Mouse (Mus musculus) embryonic facial prominence, embryonic 14.5 days (tissue): Measurements from ENCODE around the gene Pam16. TPM values are rescaled to one million over a fixed set of nuclear protein-coding genes. Genes with fewer than 3 reads are reported as not detected.

Experiments
- ATAC-seq: fragments of 200-750 bp; cut with Nextera tagmentation; 2 replicates; pipeline ENCODE4 v1.8.0; 2017; ENCODE audit warnings: low read depth, moderate number of reproducible peaks, moderate TSS enrichment
- DNase-seq: peaks from one replicate; pipeline ENCODE4 v3.0.0-alpha.2; 2015; ENCODE audit warnings: low spot score
- H3K27ac ChIP-seq: fragments of 300-500 bp; sonication (generic); replicated peaks from 2 replicates; pipeline ENCODE4 v1.5.1; 2014; ENCODE audit warnings: low read depth, mild to moderate bottlenecking, low read length, moderate library complexity
- H3K27me3 ChIP-seq: fragments of 300-500 bp; sonication (generic); replicated peaks from 2 replicates; pipeline ENCODE4 v1.6.1; 2014; ENCODE audit warnings: low read length; ENCODE audit not compliant: control insufficient read depth, insufficient read depth
- H3K36me3 ChIP-seq: fragments of 300-500 bp; sonication (generic); 2 replicates; pipeline ENCODE4 v1.6.1; 2014; ENCODE audit warnings: low read length, mixed read lengths; ENCODE audit not compliant: control insufficient read depth, insufficient read depth
- H3K4me1 ChIP-seq: fragments of 300-500 bp; sonication (generic); 2 replicates; pipeline ENCODE4 v1.6.1; 2014; ENCODE audit warnings: antibody characterized with exemption, low read length; ENCODE audit not compliant: control insufficient read depth, insufficient read depth
- H3K4me2 ChIP-seq: fragments of 300-500 bp; sonication (generic); 2 replicates; pipeline ENCODE4 v1.6.1; 2014; ENCODE audit warnings: low read depth, mild to moderate bottlenecking, low read length, moderate library complexity, mixed read lengths
- H3K4me3 ChIP-seq: fragments of 300-500 bp; sonication (generic); 2 replicates; pipeline ENCODE4 v1.5.1; 2014; ENCODE audit warnings: low read depth, mild to moderate bottlenecking, low read length
- H3K9ac ChIP-seq: fragments of 300-500 bp; sonication (generic); 2 replicates; pipeline ENCODE4 v1.6.1; 2014; ENCODE audit warnings: low read depth, mild to moderate bottlenecking, low read length, moderate library complexity, mixed read lengths
- H3K9me3 ChIP-seq: fragments of 300-500 bp; sonication (generic); 2 replicates; pipeline ENCODE4 v1.6.1; 2016; ENCODE audit warnings: low read length; ENCODE audit not compliant: control insufficient read depth
- WGBS: fragments of 180-500 bp; shearing (Covaris S2); extraction: QIAGEN DNeasy Blood & Tissue Kit; methylation state at CpG from one replicate; pipeline ENCODE4 v1.1.7; 2014; 5-methylcytosine and 5-hydroxymethylcytosine counted together
- polyA plus RNA-seq: library from polyadenylated mRNA; unstranded; fragments of >200 nt; fragmentation: Nextera tagmentation; extraction: Ambion mirVana; gene quantifications from 2 replicates; pipeline ENCODE4 v1.2.1, GENCODE M21; 2014

The Pam16 gene
- polyA plus RNA-seq, 1 experiment from 2014 or later: 90.9 TPM

GRCm38 (mm10) chr16:4613736-4614135 is 11.1 kb downstream of the Pam16 start:
- no peaks in the 10 kb centered on the region for H3K4me1 ChIP-seq
- H3K27ac ChIP-seq: no peak overlapping the region
- H3K4me3 ChIP-seq: no peak overlapping the region
- no peak overlapping the region for H3K4me2 ChIP-seq
- WGBS: 84% methylated on average over 9 of the region's 9 CpGs
- H3K9me3 ChIP-seq: no peaks in the 10 kb centered on the region
- DNase-seq: no peak
- no peaks in the 10 kb centered on the region for H3K27me3 ChIP-seq
- ATAC-seq: no peak
- H3K36me3 ChIP-seq: peaks cover 91% of the 10 kb centered on the region
- H3K9ac ChIP-seq: no peak overlapping the region

GRCm38 (mm10) chr16:4611676-4612075 is 13.1 kb downstream of the Pam16 start:
- Histone ChIP-seq H3K4me3 (no peak overlapping the region), H3K4me1 (peaks cover 6% of the 10 kb centered on the region), H3K27me3 (no peaks in the 10 kb centered on the region), H3K9ac (no peak overlapping the region), H3K9me3 (no peaks in the 10 kb centered on the region), H3K27ac (no peak overlapping the region), H3K4me2 (no peak overlapping the region), H3K36me3 (peaks cover 75% of the 10 kb centered on the region)
- WGBS: 73% methylated on average over 7 of the region's 7 CpGs
- DNase-seq (no peak), ATAC-seq (no peak)

GRCm38 (mm10) chr16:4611193-4611592 is 13.6 kb downstream of the Pam16 start:
- H3K27me3 ChIP-seq: no peaks in the 10 kb centered on the region
- WGBS: 95% methylated on average over 5 of the region's 5 CpGs
- H3K9me3 ChIP-seq: no peaks in the 10 kb centered on the region
- ATAC-seq: no peak
- no peak overlapping the region for H3K4me2 ChIP-seq
- no peak overlapping the region for H3K27ac ChIP-seq
- H3K9ac ChIP-seq: no peak overlapping the region
- no peak for DNase-seq
- H3K4me3 ChIP-seq: no peak overlapping the region
- H3K36me3 ChIP-seq: peaks cover 72% of the 10 kb centered on the region
- peaks cover 11% of the 10 kb centered on the region for H3K4me1 ChIP-seq

GRCm38 (mm10) chr16:4608532-4609059 is 16.2 kb downstream of the Pam16 start:
- no peaks in the 10 kb centered on the region for H3K27me3 ChIP-seq

GRCm38 (mm10) chr16:4607818-4608531 is 16.8 kb downstream of the Pam16 start:
- peak; percentile 88 for DNase-seq
- H3K27ac ChIP-seq: 0 out of 2 replicates have a peak overlapping the region, but pooled peaks have one; percentile 29
- no peak overlapping the region for H3K4me3 ChIP-seq
- ATAC-seq: no peak
- no peaks in the 10 kb centered on the region for H3K9me3 ChIP-seq
- H3K4me2 ChIP-seq: no peak overlapping the region
- H3K4me1 ChIP-seq: peaks cover 43% of the 10 kb centered on the region
- H3K9ac ChIP-seq: no peak overlapping the region
- peaks cover 40% of the 10 kb centered on the region for H3K36me3 ChIP-seq
- 44% methylated on average over 9 of the region's 9 CpGs for WGBS
- H3K27me3 ChIP-seq: no peaks in the 10 kb centered on the region

More at GRCm38 (mm10) chr16:4608532-4609059, 16.2 kb downstream of the Pam16 start:
- Histone ChIP-seq H3K36me3 (peaks cover 46% of the 10 kb centered on the region), H3K9me3 (no peaks in the 10 kb centered on the region), H3K4me3 (no peak overlapping the region), H3K4me1 (peaks cover 37% of the 10 kb centered on the region), H3K27ac (no peak overlapping the region), H3K9ac (no peak overlapping the region), H3K4me2 (no peak overlapping the region)
- DNase-seq: no peak
- ATAC-seq: no peak
- 81% methylated on average over 13 of the region's 19 CpGs for WGBS

GRCm38 (mm10) chr16:4606431-4607084 is 18.2 kb downstream of the Pam16 start:
- ATAC-seq: no peak
- H3K4me1 ChIP-seq: peaks cover 55% of the 10 kb centered on the region
- peak overlapping the region; percentile 8; the same call in 1 of the 2 replicates for H3K27ac ChIP-seq
- H3K9ac ChIP-seq: no peak overlapping the region
- H3K4me2 ChIP-seq: no peak overlapping the region
- H3K9me3 ChIP-seq: no peaks in the 10 kb centered on the region
- DNase-seq: no peak
- H3K36me3 ChIP-seq: peaks cover 26% of the 10 kb centered on the region
- WGBS: 30% methylated on average over 5 of the region's 5 CpGs
- no peaks in the 10 kb centered on the region for H3K27me3 ChIP-seq
- H3K4me3 ChIP-seq: no peak overlapping the region

- H3K27ac ChIP-seq: peak overlapping the region; percentile 8; the same call in 1 of the 2 replicates
- no peak overlapping the region for H3K9ac ChIP-seq
- no peak for DNase-seq
- 0 out of 2 replicates have a peak overlapping the region, but pooled peaks have one; percentile 5 for H3K4me2 ChIP-seq
- no peaks in the 10 kb centered on the region for H3K27me3 ChIP-seq
- 39% methylated on average over 13 of the region's 13 CpGs for WGBS
- H3K9me3 ChIP-seq: no peaks in the 10 kb centered on the region
- peaks cover 17% of the 10 kb centered on the region for H3K36me3 ChIP-seq
- peak; percentile 15; the same call in 1 of the 2 replicates for ATAC-seq
- H3K4me3 ChIP-seq: no peak overlapping the region
- peaks cover 57% of the 10 kb centered on the region for H3K4me1 ChIP-seq
Measured at GRCm38 (mm10) chr16:4605514-4606131, 19.2 kb downstream of the Pam16 start.

- Histone ChIP-seq H3K36me3 (peaks cover 8% of the 10 kb centered on the region; the same call in 1 of the 2 replicates), H3K27me3 (no peaks in the 10 kb centered on the region), H3K27ac (no peak overlapping the region; the same call in 1 of the 2 replicates), H3K4me1 (peaks cover 62% of the 10 kb centered on the region), H3K9ac (0 out of 2 replicates have a peak overlapping the region, but pooled peaks have one; percentile 17), H3K4me3 (no peak overlapping the region), H3K9me3 (no peaks in the 10 kb centered on the region), H3K4me2 (no peak overlapping the region)
- DNase-seq: no peak
- no peak for ATAC-seq
- 68% methylated on average over 8 of the region's 11 CpGs for WGBS
Measured at GRCm38 (mm10) chr16:4604293-4604837, 20.4 kb downstream of the Pam16 start.
